Mouse (Mus musculus) testis, adult 2 months (tissue): ENCODE data around the gene Zfp518b.

Source experiments
- CTCF ChIP-seq: fragments of 200-500 bp; IDR thresholded peaks from 2 replicates; pipeline ENCODE4 v1.5.1; 2012; ENCODE audit warnings: low read depth, mild to moderate bottlenecking, inconsistent platforms, low read length, moderate library complexity; ENCODE audit not compliant: control insufficient read depth, insufficient read depth, insufficient replicate concordance
- POLR2A ChIP-seq: fragments of 200-500 bp; IDR thresholded peaks from 2 replicates; pipeline ENCODE4 v1.6.1; 2012; ENCODE audit warnings: low read depth, mild to moderate bottlenecking, inconsistent platforms, low read length, moderate library complexity; ENCODE audit not compliant: control insufficient read depth

GRCm38 (mm10) chr5:38626883-38627282 is 57.7 kb downstream of the Zfp518b start:
- TF ChIP-seq CTCF (no peak), POLR2A (no peak)
